Mouse (Mus musculus): Measurements from ENCODE around the gene Sh2d6. TPM values are rescaled to one million over a fixed set of nuclear protein-coding genes. Genes with fewer than 3 reads are reported as not detected.

Sh2d6 gene
- polyA plus RNA-seq, 1 experiment from 2014 or later: not detected

GRCm38 (mm10) chr6:72518842-72519241, 2.7 kb downstream of the Sh2d6 start:
- no peak for ATAC-seq (replicated peaks; ENCODE audit: insufficient number of reproducible peaks, low FRiP score, low TSS enrichment)
- Histone ChIP-seq H3K4me2 (no peak overlapping the region), H3K4me1 (ENCODE audit: control insufficient read depth, insufficient read depth, low read length) (peaks cover 9% of the 10 kb centered on the region; the same call in 1 of the 2 replicates), H3K9me3 (replicated peaks; ENCODE audit: control insufficient read depth, low read length) (no peaks in the 10 kb centered on the region), H3K27ac (ENCODE audit: low read depth, low read length) (no peak overlapping the region), H3K36me3 (ENCODE audit: control insufficient read depth, insufficient read depth, low read length) (no peaks in the 10 kb centered on the region), H3K9ac (ENCODE audit: low read depth, low read length) (no peak overlapping the region), H3K27me3 (ENCODE audit: control insufficient read depth, insufficient read depth, low read length) (no peaks in the 10 kb centered on the region), H3K4me3 (ENCODE audit: low read depth, low read length) (no peak overlapping the region)
- 62% methylated on average over 1 of the region's 1 CpGs for WGBS (ENCODE audit: insufficient replicate concordance)

DNA sequence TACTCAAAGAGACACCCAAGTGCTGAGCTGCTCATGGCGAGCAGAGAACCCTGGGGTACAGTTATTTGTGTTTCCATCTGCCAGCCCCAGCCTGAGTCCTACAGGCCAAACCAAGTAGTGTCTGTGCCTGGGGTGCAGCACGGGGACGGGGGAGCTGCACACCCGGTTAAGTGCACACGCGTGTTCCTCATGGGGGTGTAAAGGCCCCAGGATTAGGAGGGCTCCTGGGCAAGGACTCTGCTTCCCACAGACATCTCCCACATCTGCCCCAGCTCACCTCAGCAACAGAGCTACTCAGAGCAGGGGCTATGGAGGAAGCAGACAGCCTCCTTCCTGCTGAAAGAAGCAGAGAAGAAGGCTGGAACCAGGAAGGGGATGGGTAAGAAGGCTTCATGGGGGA, 5.9 kb downstream of the Sh2d6 start:
- no peaks in the 10 kb centered on the region for H3K9me3 ChIP-seq (replicated peaks; ENCODE audit: control insufficient read depth, low read length)
- no peak overlapping the region for H3K9ac ChIP-seq (ENCODE audit: low read depth, low read length)
- no peak for ATAC-seq (replicated peaks; ENCODE audit: insufficient number of reproducible peaks, low FRiP score, low TSS enrichment)
- no peaks in the 10 kb centered on the region for H3K36me3 ChIP-seq (ENCODE audit: control insufficient read depth, insufficient read depth, low read length)
- 93% methylated on average over 6 of the region's 6 CpGs for WGBS (ENCODE audit: insufficient replicate concordance)
- no peak overlapping the region for H3K4me2 ChIP-seq
- H3K4me1 ChIP-seq (ENCODE audit: control insufficient read depth, insufficient read depth, low read length): peaks cover 25% of the 10 kb centered on the region
- H3K4me3 ChIP-seq (ENCODE audit: low read depth, low read length): no peak overlapping the region
- H3K27ac ChIP-seq (ENCODE audit: low read depth, low read length): no peak overlapping the region
- H3K27me3 ChIP-seq (ENCODE audit: control insufficient read depth, insufficient read depth, low read length): no peaks in the 10 kb centered on the region

GRCm38 (mm10) chr6:72513071-72513440, 8.5 kb downstream of the Sh2d6 start:
- peaks cover 19% of the 10 kb centered on the region for H3K4me1 ChIP-seq (ENCODE audit: control insufficient read depth, insufficient read depth, low read length)
- H3K9ac ChIP-seq (ENCODE audit: low read depth, low read length): peak overlapping the region; percentile 83
- H3K9me3 ChIP-seq (replicated peaks; ENCODE audit: control insufficient read depth, low read length): no peaks in the 10 kb centered on the region
- peak overlapping the region; percentile 80 for H3K27ac ChIP-seq (ENCODE audit: low read depth, low read length)
- 50% methylated on average over 7 of the region's 7 CpGs for WGBS (ENCODE audit: insufficient replicate concordance)
- H3K4me3 ChIP-seq (ENCODE audit: low read depth, low read length): peak overlapping the region; percentile 36
- H3K27me3 ChIP-seq (ENCODE audit: control insufficient read depth, insufficient read depth, low read length): no peaks in the 10 kb centered on the region
- ATAC-seq (replicated peaks; ENCODE audit: insufficient number of reproducible peaks, low FRiP score, low TSS enrichment): no peak
- H3K36me3 ChIP-seq (ENCODE audit: control insufficient read depth, insufficient read depth, low read length): no peaks in the 10 kb centered on the region
- peak overlapping the region; percentile 71 for H3K4me2 ChIP-seq

DNA sequence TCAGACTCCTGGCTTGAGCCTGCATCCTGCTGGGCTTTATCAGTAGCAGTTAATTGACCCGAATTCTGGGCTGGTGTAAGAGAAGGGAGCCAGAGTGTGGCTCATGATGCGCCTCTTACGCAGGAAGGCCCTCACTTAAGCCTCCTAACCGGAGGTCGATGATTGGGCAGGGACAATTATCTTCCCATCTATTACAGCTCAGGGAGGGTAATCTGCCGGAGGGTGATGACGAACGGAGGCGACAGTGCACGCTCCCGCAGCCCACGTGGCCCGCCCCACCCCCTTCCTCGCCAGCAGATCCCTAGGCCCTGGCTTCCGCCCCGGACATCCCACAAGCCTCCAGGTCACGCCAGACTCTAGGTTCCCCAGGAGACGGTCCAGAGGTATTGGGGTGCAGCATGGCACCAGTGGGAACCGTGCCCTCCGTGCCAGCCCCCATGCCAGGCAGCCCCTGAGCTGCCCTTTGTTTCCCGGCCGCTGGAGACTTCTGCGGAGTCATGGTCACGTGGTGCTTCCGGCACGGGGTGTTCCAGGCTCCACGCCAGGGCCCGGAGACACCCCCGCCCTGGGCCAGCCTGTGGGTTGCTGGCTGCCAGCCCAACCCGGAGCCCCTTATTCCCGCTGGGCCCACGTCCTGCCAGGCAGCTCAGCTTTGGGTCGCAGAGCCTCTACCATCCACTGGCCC, 9.0 kb downstream of the Sh2d6 start:
- H3K27me3 ChIP-seq (ENCODE audit: control insufficient read depth, insufficient read depth, low read length): no peaks in the 10 kb centered on the region
- H3K9ac ChIP-seq (ENCODE audit: low read depth, low read length): peak overlapping the region; percentile 83
- 3% methylated on average over 28 of the region's 33 CpGs for WGBS (ENCODE audit: insufficient replicate concordance)
- peak; percentile 81 for ATAC-seq (replicated peaks; ENCODE audit: insufficient number of reproducible peaks, low FRiP score, low TSS enrichment)
- peak overlapping the region; percentile 36 for H3K4me3 ChIP-seq (ENCODE audit: low read depth, low read length)
- peak overlapping the region; percentile 80 for H3K27ac ChIP-seq (ENCODE audit: low read depth, low read length)
- H3K4me2 ChIP-seq: peak overlapping the region; percentile 71
- peaks cover 19% of the 10 kb centered on the region for H3K4me1 ChIP-seq (ENCODE audit: control insufficient read depth, insufficient read depth, low read length)
- H3K36me3 ChIP-seq (ENCODE audit: control insufficient read depth, insufficient read depth, low read length): no peaks in the 10 kb centered on the region
- H3K9me3 ChIP-seq (replicated peaks; ENCODE audit: control insufficient read depth, low read length): no peaks in the 10 kb centered on the region

DNA sequence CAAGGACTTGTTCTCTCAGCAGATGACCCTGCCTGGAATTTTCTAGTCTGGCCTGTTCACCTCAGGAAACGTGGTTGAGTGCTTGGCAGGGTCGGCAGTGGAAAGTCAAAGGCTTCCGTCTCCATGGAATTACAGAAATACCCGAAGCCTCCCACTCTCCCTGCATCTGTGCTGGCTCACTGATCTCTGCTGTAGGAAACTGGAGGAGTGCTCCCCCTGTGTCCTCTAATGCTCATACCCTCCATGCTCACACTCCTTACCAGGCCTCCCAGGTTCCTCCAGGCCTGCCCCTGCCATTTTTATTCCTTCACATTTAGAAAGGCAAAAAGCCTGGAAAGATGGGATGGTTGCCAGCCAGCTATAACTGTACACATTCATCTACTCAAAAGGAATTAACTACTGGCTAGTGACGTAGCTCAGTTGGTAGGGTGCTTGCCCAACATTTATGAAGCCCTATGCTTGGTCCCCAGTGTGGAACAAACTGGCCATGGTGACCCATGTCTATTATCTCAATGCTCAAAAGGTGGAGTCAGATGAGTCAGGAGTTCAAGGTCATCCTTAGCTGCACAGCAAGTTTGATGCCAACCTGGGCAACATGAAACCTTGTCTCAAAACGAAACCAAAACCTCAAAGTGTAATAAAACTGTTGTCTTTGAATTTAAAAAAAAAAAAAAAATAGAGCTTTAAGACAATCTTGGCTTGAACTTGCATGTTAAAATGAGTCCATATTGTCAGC, 10.7 kb downstream of the Sh2d6 start:
- H3K36me3 ChIP-seq (ENCODE audit: control insufficient read depth, insufficient read depth, low read length): no peaks in the 10 kb centered on the region
- H3K27me3 ChIP-seq (ENCODE audit: control insufficient read depth, insufficient read depth, low read length): no peaks in the 10 kb centered on the region
- 0 out of 2 replicates have a peak overlapping the region, but pooled peaks have one; percentile 51 for H3K27ac ChIP-seq (ENCODE audit: low read depth, low read length)
- no peak overlapping the region for H3K9ac ChIP-seq (ENCODE audit: low read depth, low read length)
- H3K4me1 ChIP-seq (ENCODE audit: control insufficient read depth, insufficient read depth, low read length): peaks cover 19% of the 10 kb centered on the region
- WGBS (ENCODE audit: insufficient replicate concordance): 50% methylated on average over 6 of the region's 6 CpGs
- H3K4me3 ChIP-seq (ENCODE audit: low read depth, low read length): no peak overlapping the region
- H3K4me2 ChIP-seq: no peak overlapping the region
- H3K9me3 ChIP-seq (replicated peaks; ENCODE audit: control insufficient read depth, low read length): no peaks in the 10 kb centered on the region
- no peak for ATAC-seq (replicated peaks; ENCODE audit: insufficient number of reproducible peaks, low FRiP score, low TSS enrichment)

GRCm38 (mm10) chr6:72509872-72510435, 11.6 kb downstream of the Sh2d6 start:
- no peak overlapping the region for H3K4me3 ChIP-seq (ENCODE audit: low read depth, low read length)
- no peak overlapping the region for H3K9ac ChIP-seq (ENCODE audit: low read depth, low read length)
- H3K27me3 ChIP-seq (ENCODE audit: control insufficient read depth, insufficient read depth, low read length): no peaks in the 10 kb centered on the region
- 54% methylated on average over 2 of the region's 2 CpGs for WGBS (ENCODE audit: insufficient replicate concordance)
- H3K36me3 ChIP-seq (ENCODE audit: control insufficient read depth, insufficient read depth, low read length): no peaks in the 10 kb centered on the region
- peaks cover 19% of the 10 kb centered on the region for H3K4me1 ChIP-seq (ENCODE audit: control insufficient read depth, insufficient read depth, low read length)
- H3K9me3 ChIP-seq (replicated peaks; ENCODE audit: control insufficient read depth, low read length): no peaks in the 10 kb centered on the region
- H3K4me2 ChIP-seq: no peak overlapping the region
- peak overlapping the region; percentile 51; the same call in 1 of the 2 replicates for H3K27ac ChIP-seq (ENCODE audit: low read depth, low read length)
- ATAC-seq (replicated peaks; ENCODE audit: insufficient number of reproducible peaks, low FRiP score, low TSS enrichment): no peak

DNA sequence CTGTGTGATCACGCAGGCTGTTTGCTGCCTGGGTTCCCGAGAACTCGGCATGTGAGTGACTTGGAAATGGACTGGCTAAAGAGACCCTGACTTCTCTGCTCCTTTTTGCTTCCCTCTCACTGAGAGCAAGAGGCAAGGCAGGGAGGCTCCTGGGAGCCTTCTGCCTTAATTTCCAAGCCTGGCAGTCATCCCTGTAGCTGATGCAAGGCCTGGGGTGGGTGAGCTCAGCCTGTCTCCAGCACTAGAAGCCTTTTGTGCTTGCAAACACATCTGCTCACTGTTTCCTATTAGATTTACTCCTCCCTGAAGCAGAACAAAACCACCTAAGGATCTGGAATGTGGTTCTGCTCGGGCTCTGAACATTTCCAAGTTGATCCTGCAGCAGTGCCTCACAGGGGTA, 12.9 kb downstream of the Sh2d6 start:
- no peak overlapping the region for H3K9ac ChIP-seq (ENCODE audit: low read depth, low read length)
- no peaks in the 10 kb centered on the region for H3K9me3 ChIP-seq (replicated peaks; ENCODE audit: control insufficient read depth, low read length)
- no peak for ATAC-seq (replicated peaks; ENCODE audit: insufficient number of reproducible peaks, low FRiP score, low TSS enrichment)
- no peak overlapping the region for H3K4me2 ChIP-seq
- H3K36me3 ChIP-seq (ENCODE audit: control insufficient read depth, insufficient read depth, low read length): no peaks in the 10 kb centered on the region
- peaks cover 19% of the 10 kb centered on the region for H3K4me1 ChIP-seq (ENCODE audit: control insufficient read depth, insufficient read depth, low read length)
- WGBS (ENCODE audit: insufficient replicate concordance): 77% methylated on average over 4 of the region's 4 CpGs
- H3K27ac ChIP-seq (ENCODE audit: low read depth, low read length): no peak overlapping the region
- H3K4me3 ChIP-seq (ENCODE audit: low read depth, low read length): no peak overlapping the region
- H3K27me3 ChIP-seq (ENCODE audit: control insufficient read depth, insufficient read depth, low read length): no peaks in the 10 kb centered on the region

GRCm38 (mm10) chr6:72506104-72506503, 15.4 kb downstream of the Sh2d6 start:
- no peak overlapping the region for H3K27ac ChIP-seq (ENCODE audit: low read depth, low read length)
- H3K4me2 ChIP-seq: no peak overlapping the region
- 68% methylated on average over 1 of the region's 1 CpGs for WGBS (ENCODE audit: insufficient replicate concordance)
- H3K9me3 ChIP-seq (replicated peaks; ENCODE audit: control insufficient read depth, low read length): no peaks in the 10 kb centered on the region
- ATAC-seq (replicated peaks; ENCODE audit: insufficient number of reproducible peaks, low FRiP score, low TSS enrichment): no peak
- no peaks in the 10 kb centered on the region for H3K36me3 ChIP-seq (ENCODE audit: control insufficient read depth, insufficient read depth, low read length)
- no peak overlapping the region for H3K9ac ChIP-seq (ENCODE audit: low read depth, low read length)
- H3K27me3 ChIP-seq (ENCODE audit: control insufficient read depth, insufficient read depth, low read length): no peaks in the 10 kb centered on the region
- H3K4me3 ChIP-seq (ENCODE audit: low read depth, low read length): no peak overlapping the region
- peaks cover 3% of the 10 kb centered on the region; the same call in 1 of the 2 replicates for H3K4me1 ChIP-seq (ENCODE audit: control insufficient read depth, insufficient read depth, low read length)
